16 mouse cellular contexts compared by ENCODE assay signal in genomic region chr13:88805838-88806237, GRCm38 (mm10). TPM values are rescaled to one million over a fixed set of nuclear protein-coding genes. Genes with fewer than 3 reads are reported as not detected.
DNase-seq lines count a peak whose midpoint lies in the region; ATAC-seq and TF ChIP-seq lines count a peak whose summit lies in the region.
"Had no signal": no experiment of that assay in that cellular context is flagged by ENCODE, and none has a peak within 500 bp of the region (broad histone marks: within the 10 kb centered on the region; RNA-seq: fewer than 3 reads in every experiment).

No protein-coding gene starts in this region.

- no peak overlapping the region for H3K9ac ChIP-seq in heart, embryonic 13.5 days
- no peak overlapping the region for H3K9ac ChIP-seq in heart, adult 2 months (ENCODE audit: low read depth, low read length)
- no peak overlapping the region for H3K9ac ChIP-seq in lung, postnatal 0 days (replicated peaks; ENCODE audit: low read depth)
- H3K9ac ChIP-seq in embryonic facial prominence, embryonic 14.5 days (ENCODE audit: low read depth, low read length) = no peak overlapping the region
- H3K9ac ChIP-seq: hindbrain, embryonic 14.5 days; liver, embryonic 12.5 days; neural tube, embryonic 15.5 days had no signal

- WGBS in heart, embryonic 13.5 days = 34% methylated on average over 1 of the region's 1 CpGs
- WGBS in heart, adult 2 months = 37% methylated on average over 1 of the region's 1 CpGs
- WGBS in lung, postnatal 0 days = 0% methylated on average over 1 of the region's 1 CpGs
- 23% methylated on average over 1 of the region's 1 CpGs for WGBS in embryonic facial prominence, embryonic 14.5 days

- no peak for ATAC-seq in heart, embryonic 13.5 days (ENCODE audit: extremely low read depth, insufficient number of reproducible peaks, low FRiP score, low TSS enrichment)
- 0 out of 2 replicates have a peak, but pooled peaks have one; percentile 19 for ATAC-seq in lung, postnatal 0 days
- ATAC-seq in embryonic facial prominence, embryonic 14.5 days (ENCODE audit: low read depth) = no peak
- ATAC-seq: liver, embryonic 12.5 days; Patski had no signal

- intact Hi-C loops in heart, adult 2 months (cut with DNase I) = no loop called here
- intact Hi-C loops in left cerebral cortex, postnatal 14 days (cut with DNase I) = no loop called here

- DNase-seq in heart, adult 2 months = no peak
- DNase-seq in lung, postnatal 0 days (ENCODE audit: low spot score) = peak; percentile 43
- DNase-seq in lung, postnatal 4 days = no peak
- peak; percentile 48 for DNase-seq in embryonic facial prominence, embryonic 14.5 days (ENCODE audit: low spot score)
- no peak for DNase-seq in spleen, postnatal 36 days (ENCODE audit: low spot score in 2 of 2)
- no peak for DNase-seq in left cerebral cortex, postnatal 14 days (ENCODE audit: low spot score in 2 of 2)
- DNase-seq: cerebellum, adult 2 months; spleen, adult 18-20 months had no signal

- H3K4me3 ChIP-seq in heart, embryonic 13.5 days = no peak overlapping the region
- H3K4me3 ChIP-seq in heart, adult 2 months = no peak overlapping the region
- no peak overlapping the region for H3K4me3 ChIP-seq in lung, postnatal 0 days (ENCODE audit: low read depth, low read length)
- H3K4me3 ChIP-seq in embryonic facial prominence, embryonic 14.5 days (ENCODE audit: low read depth, low read length) = no peak overlapping the region
- H3K4me3 ChIP-seq in myocyte = no peak overlapping the region
- H3K4me3 ChIP-seq: liver, embryonic 12.5 days; neural tube, embryonic 15.5 days had no signal

- no peaks in the 10 kb centered on the region for H3K9me3 ChIP-seq in heart, embryonic 13.5 days
- H3K9me3 ChIP-seq in lung, postnatal 0 days (ENCODE audit: low read length) = no peaks in the 10 kb centered on the region
- H3K9me3 ChIP-seq in embryonic facial prominence, embryonic 14.5 days (ENCODE audit: control insufficient read depth, low read length) = no peaks in the 10 kb centered on the region
- H3K9me3 ChIP-seq: liver, embryonic 12.5 days; neural tube, embryonic 15.5 days had no signal

- no peak for TF ChIP-seq EP300 in heart, adult 2 months (IDR thresholded peaks at IDR 0.05; ENCODE audit: insufficient read depth, low read depth, low read length)
- no peak; the same call in 1 of the 2 replicates for TF ChIP-seq EP300 in lung, postnatal 0 days (IDR thresholded peaks at IDR 0.05)

- H3K4me2 ChIP-seq in heart, embryonic 13.5 days = no peak overlapping the region
- no peak overlapping the region for H3K4me2 ChIP-seq in lung, postnatal 0 days (replicated peaks; ENCODE audit: low read depth, low read length)
- no peak overlapping the region for H3K4me2 ChIP-seq in embryonic facial prominence, embryonic 14.5 days (ENCODE audit: low read depth, low read length)
- peak overlapping the region; percentile 52 for H3K4me2 ChIP-seq in myocyte (ENCODE audit: low read depth)
- H3K4me2 ChIP-seq: hindbrain, embryonic 14.5 days; liver, embryonic 12.5 days; neural tube, embryonic 15.5 days had no signal

- H3K4me1 ChIP-seq in heart, embryonic 13.5 days = no peaks in the 10 kb centered on the region
- no peaks in the 10 kb centered on the region for H3K4me1 ChIP-seq in heart, adult 2 months (ENCODE audit: control insufficient read depth, insufficient read depth, low read length)
- H3K4me1 ChIP-seq in lung, postnatal 0 days (ENCODE audit: insufficient read depth, low read depth, low read length) = no peaks in the 10 kb centered on the region
- no peaks in the 10 kb centered on the region for H3K4me1 ChIP-seq in embryonic facial prominence, embryonic 14.5 days (ENCODE audit: control insufficient read depth, insufficient read depth, low read length)
- H3K4me1 ChIP-seq: liver, embryonic 12.5 days; neural tube, embryonic 15.5 days had no signal

- no peak for TF ChIP-seq POLR2A in heart, adult 2 months (IDR thresholded peaks at IDR 0.05; ENCODE audit: insufficient read depth, low read depth, low read length)
- no peak for TF ChIP-seq POLR2A in myocyte (IDR thresholded peaks at IDR 0.05; ENCODE audit: insufficient read length, low read depth)

- no peaks in the 10 kb centered on the region for H3K79me2 ChIP-seq in heart, adult 2 months (replicated peaks; ENCODE audit: control insufficient read depth, insufficient read depth, low read length)
- no peaks in the 10 kb centered on the region for H3K79me2 ChIP-seq in myocyte (ENCODE audit: control insufficient read depth, insufficient read depth)

- no peaks in the 10 kb centered on the region for H3K36me3 ChIP-seq in heart, embryonic 13.5 days
- H3K36me3 ChIP-seq in heart, adult 2 months (ENCODE audit: control insufficient read depth, insufficient read depth, low read length) = no peaks in the 10 kb centered on the region
- no peaks in the 10 kb centered on the region for H3K36me3 ChIP-seq in lung, postnatal 0 days (ENCODE audit: insufficient read depth, low read length)
- no peaks in the 10 kb centered on the region for H3K36me3 ChIP-seq in embryonic facial prominence, embryonic 14.5 days (ENCODE audit: control insufficient read depth, insufficient read depth, low read length)
- no peaks in the 10 kb centered on the region for H3K36me3 ChIP-seq in myocyte (ENCODE audit: control insufficient read depth, insufficient read depth)
- H3K36me3 ChIP-seq: liver, embryonic 12.5 days; neural tube, embryonic 15.5 days had no signal

- no peak for TF ChIP-seq CTCF in heart, adult 2 months (IDR thresholded peaks at IDR 0.05)
- no peak for TF ChIP-seq CTCF in lung, postnatal 0 days (IDR thresholded peaks at IDR 0.05)

- no peaks in the 10 kb centered on the region for H3K27me3 ChIP-seq in heart, embryonic 13.5 days (replicated peaks)
- no peaks in the 10 kb centered on the region for H3K27me3 ChIP-seq in heart, adult 2 months (ENCODE audit: control insufficient read depth, insufficient read depth, low read length)
- H3K27me3 ChIP-seq in lung, postnatal 0 days (replicated peaks; ENCODE audit: insufficient read depth, low read length) = no peaks in the 10 kb centered on the region
- H3K27me3 ChIP-seq in embryonic facial prominence, embryonic 14.5 days (replicated peaks; ENCODE audit: control insufficient read depth, insufficient read depth, low read length) = no peaks in the 10 kb centered on the region
- no peaks in the 10 kb centered on the region for H3K27me3 ChIP-seq in myocyte (ENCODE audit: control insufficient read depth, insufficient read depth, insufficient read length)
- H3K27me3 ChIP-seq: liver, embryonic 12.5 days; neural tube, embryonic 15.5 days; Patski had no signal

- no peak overlapping the region for H3ac ChIP-seq in myocyte (ENCODE audit: control insufficient read depth, insufficient read length)

- peak overlapping the region; percentile 36; the same call in 1 of the 2 replicates for H3K27ac ChIP-seq in heart, embryonic 13.5 days (replicated peaks)
- H3K27ac ChIP-seq in heart, adult 2 months = no peak overlapping the region
- no peak overlapping the region for H3K27ac ChIP-seq in lung, postnatal 0 days (ENCODE audit: low read length)
- H3K27ac ChIP-seq in embryonic facial prominence, embryonic 14.5 days (replicated peaks; ENCODE audit: low read depth, low read length) = peak overlapping the region; percentile 33; the same call in 1 of the 2 replicates
- H3K27ac ChIP-seq: hindbrain, embryonic 14.5 days; liver, embryonic 12.5 days; neural tube, embryonic 15.5 days; stomach, postnatal 0 days had no signal

TF ChIP-seq in myocyte, 11 proteins besides CTCF, POLR2A, EP300 and RAD21:
- no peak for TF ChIP-seq MYOD1 (IDR thresholded peaks at IDR 0.05; ENCODE audit: control insufficient read depth in 1 of 3, insufficient read length in 2 of 3, low read depth in 2 of 3)
- no peak for TF ChIP-seq MAX (IDR thresholded peaks at IDR 0.05; ENCODE audit: low read depth)
- TF ChIP-seq SRF (IDR thresholded peaks at IDR 0.05; ENCODE audit: control insufficient read depth, insufficient read length, low read depth) = no peak
- TF ChIP-seq REST (IDR thresholded peaks at IDR 0.05; ENCODE audit: insufficient read depth, insufficient read length) = no peak
- TF ChIP-seq USF1 (IDR thresholded peaks at IDR 0.05; ENCODE audit: low read depth) = no peak
- no peak for TF ChIP-seq E2F4 (IDR thresholded peaks at IDR 0.05; ENCODE audit: insufficient read depth)
- TF ChIP-seq TCF3 (IDR thresholded peaks at IDR 0.05; ENCODE audit: insufficient read length, low read depth) = no peak
- no peak for TF ChIP-seq POLR2AphosphoS2 (IDR thresholded peaks at IDR 0.05; ENCODE audit: insufficient read length, low read depth)
- no peak for TF ChIP-seq CEBPB (IDR thresholded peaks at IDR 0.05; ENCODE audit: insufficient read depth, poor library complexity, severe bottlenecking)
- TF ChIP-seq MYOG (IDR thresholded peaks at IDR 0.05; ENCODE audit: control insufficient read depth in 1 of 3, insufficient read depth in 1 of 3, insufficient read length in 2 of 3, low read depth in 2 of 3) = no peak

RNA-seq across cellular contexts. Expression of gene Edil3, which starts 15.4 kb away (rescaled TPM):
- polyA plus RNA-seq in heart, embryonic 13.5 days (2015; fragmentation: Nextera tagmentation; extraction: Ambion mirVana) = 5.1 and 5.8 TPM in 2 replicates
- total RNA-seq in heart, adult 2 months (2021) = under 1 TPM; 0.10 to 0.30 TPM
- polyA plus RNA-seq in heart, adult 2 months (2012; rRNA removed) = 0.12 and 0.16 TPM in 2 replicates
- 13.0 and 13.8 TPM in 2 replicates for polyA plus RNA-seq in lung, postnatal 0 days (2015; fragmentation: Nextera tagmentation; extraction: Ambion mirVana)
- 17.4 and 20.4 TPM in 2 replicates for polyA plus RNA-seq in embryonic facial prominence, embryonic 14.5 days (2014; fragmentation: Nextera tagmentation; extraction: Ambion mirVana)
- 7.4 TPM for polyA plus RNA-seq in myocyte (2012; fragmentation: generic; extraction: Trizol)
- 10 to 100 TPM; 74.6 to 77.9 TPM for total RNA-seq in left cerebral cortex, postnatal 14 days (2021)
- total RNA-seq: megakaryocyte-erythroid progenitor cell, adult 5-6 weeks had no signal
- polyA plus RNA-seq: Patski had no signal

Comparison
In these comparisons a context has a peak if more than half of its experiments do, and no peak if none do; other contexts are left out.
1. H3K27ac ChIP-seq: peak in heart, embryonic 13.5 days (single experiment) and embryonic facial prominence, embryonic 14.5 days (single experiment); none in heart, adult 2 months (single experiment) and lung, postnatal 0 days (single experiment).
2. DNase-seq: peak in lung, postnatal 0 days (single experiment) and embryonic facial prominence, embryonic 14.5 days (single experiment); none in heart, adult 2 months (0 of 2), lung, postnatal 4 days (0 of 2), spleen, postnatal 36 days (0 of 2) and left cerebral cortex, postnatal 14 days (0 of 2).